Mouse (Mus musculus): ENCODE data around the gene Slc22a3.

- TF ChIP-seq CTCF (IDR thresholded peaks at IDR 0.05 in 2 of 3, conservative IDR thresholded peaks at IDR 0.05 in 1 of 3; ENCODE audit: control insufficient read depth in 1 of 3, insufficient read depth in 1 of 3, low read depth in 2 of 3, low read length in 3 of 3, poor library complexity in 1 of 3, severe bottlenecking in 1 of 3) (no peak), TBP (IDR thresholded peaks at IDR 0.05; ENCODE audit: low read depth, low read length) (no peak), ZNF384 (IDR thresholded peaks at IDR 0.05; ENCODE audit: low read depth, low read length) (no peak), POLR2A (IDR thresholded peaks at IDR 0.05; ENCODE audit: control insufficient read depth in 1 of 2, insufficient read depth in 1 of 2, low read depth in 1 of 2, low read length in 2 of 2, poor library complexity in 1 of 2) (no peak), MEF2A (IDR thresholded peaks at IDR 0.05; ENCODE audit: extremely low read depth, insufficient replicate concordance, low read depth, low read length, poor library complexity, severe bottlenecking) (no peak)
Observed at GRCm38 (mm10) chr17:12511193-12511592, 3.7 kb upstream of the Slc22a3 start.
